ENCODE assay signal across 8 mouse cellular contexts in the genomic region with DNA sequence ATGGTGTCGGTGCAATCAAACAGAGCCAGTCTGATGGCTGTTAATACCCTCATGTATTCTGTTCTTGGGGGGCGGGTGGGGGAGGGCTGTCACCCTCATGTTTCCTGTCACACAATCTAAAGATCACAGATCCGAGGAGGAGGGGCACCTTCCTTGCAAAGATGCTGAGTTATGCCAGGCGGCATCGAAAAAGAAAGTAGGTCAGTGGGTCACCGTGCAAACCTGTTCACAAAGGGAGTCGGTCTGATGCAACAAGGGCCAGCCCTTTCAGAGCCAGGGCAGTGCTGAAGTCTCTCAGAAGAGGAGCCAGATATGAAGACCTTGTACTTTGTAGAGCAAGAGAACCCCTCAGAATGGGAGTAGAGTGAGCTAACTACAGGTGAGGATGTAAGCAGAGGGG. TPM values are rescaled to one million over a fixed set of nuclear protein-coding genes. Genes with fewer than 3 reads are reported as not detected.
DNase-seq lines count a peak whose midpoint lies in the region; ATAC-seq lines count a peak whose summit lies in the region.

No protein-coding gene starts in this region.

- H3K36me3 ChIP-seq in midbrain, embryonic 13.5 days = no peaks in the 10 kb centered on the region

- H3K4me2 ChIP-seq in midbrain, embryonic 13.5 days (replicated peaks) = peak overlapping the region; percentile 27

- no peaks in the 10 kb centered on the region for H3K9me3 ChIP-seq in midbrain, embryonic 13.5 days

- no peak overlapping the region for H3K27ac ChIP-seq in midbrain, embryonic 13.5 days

- no peak overlapping the region for H3K4me3 ChIP-seq in midbrain, embryonic 13.5 days (replicated peaks)

- DNase-seq in frontal cortex, adult 2 months (ENCODE audit: extremely low spot score in 1 of 2, low spot score in 1 of 2) = no peak
- DNase-seq in cerebellum, postnatal 36 days = peak; percentile 25 to 30
- DNase-seq in layer of hippocampus, postnatal 36 days = no peak
- no peak for DNase-seq in c-Kit-positive CD71-positive TER-119-positive erythroid progenitor cells, embryonic 14.5 days (ENCODE audit: low spot score)
- no peak for DNase-seq in urinary bladder, postnatal 10 days (ENCODE audit: low spot score)

- ATAC-seq in frontal cortex, adult (ENCODE audit: low TSS enrichment) = 0 out of 2 replicates have a peak, but pooled peaks have one; percentile 21
- ATAC-seq in CD4-positive, CD25-positive, alpha-beta regulatory T cell, adult 4 months = peak; percentile 82
- peak; percentile 71; the same call in 1 of the 2 replicates for ATAC-seq in midbrain, embryonic 13.5 days

- H3K4me1 ChIP-seq in midbrain, embryonic 13.5 days (replicated peaks) = peaks cover 21% of the 10 kb centered on the region

- H3K9ac ChIP-seq in midbrain, embryonic 13.5 days (replicated peaks) = no peak overlapping the region

- H3K27me3 ChIP-seq in midbrain, embryonic 13.5 days = 0 out of 2 replicates have a peak, but pooled peaks cover 3% of the 10 kb centered on the region

- 18% methylated on average over 7 of the region's 7 CpGs for WGBS in midbrain, embryonic 13.5 days

RNA-seq across cellular contexts. Expression of gene Pdcl3, which starts 39.7 kb away (rescaled TPM):
- polyA plus RNA-seq in frontal cortex, adult 2 months (2012; rRNA removed) = 44.7 and 53.8 TPM in 2 replicates
- polyA plus RNA-seq in CD4-positive, CD25-positive, alpha-beta regulatory T cell, adult 4 months (2017; shearing (Covaris generic)) = 100 to 1,000 TPM; 146 to 148 TPM
- 158 and 171 TPM in 2 replicates for polyA plus RNA-seq in midbrain, embryonic 13.5 days (2015; fragmentation: Nextera tagmentation; extraction: Ambion mirVana)
- total RNA-seq in layer of hippocampus, postnatal 36 days (2021) = 10 to 100 TPM; 32.5 to 35.9 TPM

Comparison
In these comparisons a context has a peak if more than half of its experiments do, and no peak if none do; other contexts are left out.
1. ATAC-seq: peak in every context shown above with its lines; median percentile 82 in CD4-positive, CD25-positive, alpha-beta regulatory T cell, adult 4 months; 71 in midbrain, embryonic 13.5 days; 21 in frontal cortex, adult.
2. DNase-seq: peak in cerebellum, postnatal 36 days (2 of 2); none in frontal cortex, adult 2 months (0 of 2), layer of hippocampus, postnatal 36 days (0 of 2), c-Kit-positive CD71-positive TER-119-positive erythroid progenitor cells, embryonic 14.5 days (single experiment) and urinary bladder, postnatal 10 days (single experiment).